Mouse (Mus musculus): ENCODE results near the gene Tmem106c. TPM values are rescaled to one million over a fixed set of nuclear protein-coding genes. Genes with fewer than 3 reads are reported as not detected.

Tmem106c gene
- total RNA-seq, 4 experiments from 2014 or later: 32.2 to 37.7 (median 34.1) TPM

DNA sequence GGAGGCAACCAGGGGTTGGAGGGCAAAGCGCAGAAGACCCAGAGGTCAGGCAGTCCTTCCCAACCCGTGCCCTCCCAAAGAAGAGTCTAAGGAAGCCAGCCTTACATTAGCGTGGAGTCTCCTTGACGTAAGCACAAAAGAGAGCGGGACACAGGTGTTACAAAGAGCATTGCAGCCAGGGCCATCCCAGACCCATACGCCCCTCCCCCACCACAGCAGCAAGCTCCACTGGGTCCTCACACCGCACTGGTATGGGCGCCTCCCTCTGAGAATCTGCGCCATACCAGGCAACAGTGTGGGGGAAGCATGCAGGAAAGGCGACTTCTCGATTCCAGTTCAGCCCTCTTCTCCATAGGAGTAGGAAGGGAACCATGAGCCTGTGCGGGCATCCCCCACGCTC lies 35.5 kb downstream of the Tmem106c start:
- DNase-seq (ENCODE audit: low spot score in 2 of 2): no peak

GRCm38 (mm10) chr15:97999991-98000390 lies 36.0 kb downstream of the Tmem106c start:
- no peak for DNase-seq (ENCODE audit: low spot score in 2 of 2)

DNA sequence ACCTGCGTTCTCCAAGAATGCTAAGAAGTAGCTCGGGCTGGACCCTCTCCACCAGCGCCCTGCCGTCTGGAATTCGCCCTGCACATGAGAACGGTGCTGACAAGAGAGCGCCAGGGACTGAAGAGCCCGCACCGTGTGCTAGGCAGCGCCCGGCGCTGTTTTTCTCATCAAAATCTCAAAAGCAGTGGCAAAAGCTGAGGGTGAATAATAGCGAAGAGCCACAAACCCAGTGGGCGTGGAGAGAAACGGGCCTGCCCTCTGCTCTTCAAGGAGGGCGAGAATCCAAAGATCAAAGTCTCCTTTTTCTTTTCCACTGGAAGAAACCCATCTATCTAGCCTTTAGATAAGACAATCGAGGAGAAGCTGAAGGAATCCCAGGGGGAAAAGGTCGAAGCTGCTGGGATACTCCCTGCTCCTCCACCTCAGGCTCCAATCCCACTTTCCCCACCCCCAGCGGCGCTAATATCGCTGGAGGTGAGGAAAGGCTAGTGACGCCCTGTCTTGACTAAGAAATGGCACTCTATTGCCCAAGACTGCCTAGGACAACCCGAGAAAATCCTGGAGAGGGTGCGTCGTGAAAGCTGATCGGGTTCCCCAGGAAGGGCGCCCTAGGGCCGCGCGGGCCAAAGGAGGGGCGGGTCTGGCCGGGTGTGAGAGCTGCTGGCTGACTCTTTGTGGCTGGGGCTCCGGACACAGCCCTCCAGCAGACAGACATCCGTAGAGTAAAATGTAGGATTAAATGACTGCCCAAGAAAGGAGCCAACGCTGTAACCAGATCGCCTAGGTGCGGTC lies 37.5 kb downstream of the Tmem106c start:
- DNase-seq (ENCODE audit: low spot score in 2 of 2): no peak

- peak; percentile 14 to 49 for DNase-seq (ENCODE audit: low spot score in 2 of 2)
These were observed 38.4 kb downstream of the Tmem106c start for GRCm38 (mm10) chr15:98002113-98002990.

GRCm38 (mm10) chr15:98002991-98003821 lies 39.2 kb downstream of the Tmem106c start:
- DNase-seq (ENCODE audit: low spot score in 2 of 2): no peak

DNA sequence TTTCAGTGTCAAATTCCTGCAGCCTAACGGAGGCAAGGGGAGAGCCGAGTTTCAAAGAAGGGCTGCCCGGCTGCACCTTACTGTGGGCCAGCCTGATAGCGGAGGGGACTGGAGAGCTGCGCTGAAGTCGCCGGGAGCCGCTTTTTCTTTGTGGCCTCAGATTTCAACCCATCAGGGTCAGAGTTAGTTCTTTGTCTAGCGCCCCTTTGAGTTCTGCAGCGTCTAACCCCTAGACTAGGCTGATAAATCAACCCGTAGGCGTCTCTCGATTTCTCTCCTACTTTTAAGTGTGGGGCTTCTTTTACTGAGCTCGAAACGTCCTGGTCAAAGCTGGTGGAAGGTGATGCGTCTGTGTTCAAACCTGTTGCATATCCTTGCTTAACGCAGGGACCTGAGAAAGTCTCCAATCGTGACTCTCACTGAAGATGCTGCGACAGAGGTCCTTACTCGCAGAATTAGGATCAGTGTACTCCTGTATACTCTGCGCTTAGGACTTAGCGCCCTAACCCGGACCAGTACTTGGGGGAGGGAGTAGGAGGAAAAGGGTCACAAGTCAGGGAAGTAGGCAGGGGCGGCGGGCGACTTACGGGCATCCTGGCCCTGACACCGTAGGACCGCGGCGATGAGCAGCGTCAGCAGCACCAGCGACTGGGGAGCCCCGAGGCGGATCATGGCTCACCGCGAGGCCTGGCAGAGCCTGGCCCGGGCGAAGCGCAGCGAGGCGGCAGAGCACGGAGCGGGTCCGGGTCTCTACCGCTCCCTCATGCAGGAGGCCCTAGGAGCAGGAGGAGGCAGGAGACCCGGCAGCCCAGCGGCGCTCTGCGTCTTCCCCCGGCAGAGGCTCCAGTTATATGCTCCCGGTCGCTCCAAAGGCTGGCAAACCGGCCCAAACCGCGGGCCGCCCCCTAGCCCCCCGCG lies 40.1 kb downstream of the Tmem106c start, which contains the start of gene Col2a1:
TSS of gene Col2a1 (minus strand) at position 874 of the 918 bp plus-strand sequence.
- no peak for DNase-seq (ENCODE audit: low spot score in 2 of 2)

GRCm38 (mm10) chr15:98004740-98005159 lies 40.8 kb downstream of the Tmem106c start:
- no peak for DNase-seq (ENCODE audit: low spot score in 2 of 2)

DNA sequence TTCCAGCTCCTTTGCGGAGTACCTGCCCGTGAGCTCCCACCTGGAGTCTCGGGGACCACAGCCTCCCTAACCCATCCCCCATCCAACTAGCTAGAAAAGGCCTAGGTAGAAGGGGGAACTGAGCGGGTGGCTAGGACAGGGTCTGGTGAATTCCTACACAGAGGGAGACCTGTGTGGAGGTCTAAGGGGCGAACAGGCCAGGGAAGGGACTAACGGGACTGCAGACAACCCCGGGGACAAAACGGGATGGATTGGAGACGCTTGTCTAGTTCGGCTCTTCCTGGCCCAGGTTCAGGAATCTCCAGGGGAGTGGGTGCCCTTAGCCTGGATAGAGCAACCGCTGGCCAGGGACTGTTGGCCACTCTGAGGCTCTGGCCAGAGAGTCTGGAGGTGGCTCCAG lies 41.2 kb downstream of the Tmem106c start:
- no peak for DNase-seq (ENCODE audit: low spot score in 2 of 2)

- DNase-seq (ENCODE audit: low spot score in 2 of 2): no peak
These were observed 48.8 kb downstream of the Tmem106c start for GRCm38 (mm10) chr15:98012810-98013209.

DNA sequence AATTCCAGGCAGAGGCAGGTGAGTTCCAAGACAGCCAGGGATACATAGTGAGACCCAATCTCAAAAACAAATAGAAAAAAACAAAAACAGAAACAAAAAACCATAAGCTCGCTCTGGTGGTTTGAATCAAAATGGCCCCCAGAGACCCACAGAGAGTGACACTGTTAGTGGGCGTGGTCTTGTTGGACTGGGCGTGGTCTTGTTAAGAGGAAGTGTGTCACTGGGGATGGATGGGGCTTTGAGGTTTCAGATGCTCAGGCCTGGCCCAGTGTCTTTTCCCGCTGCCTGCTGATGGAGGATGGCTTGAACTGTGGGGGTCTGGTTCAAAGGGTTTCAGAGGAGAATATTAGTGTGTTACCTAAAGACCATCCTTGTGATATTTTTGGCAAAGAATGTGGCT lies 53.9 kb downstream of the Tmem106c start:
- DNase-seq (ENCODE audit: low spot score in 2 of 2): no peak

- no peak for DNase-seq (ENCODE audit: low spot score in 2 of 2)
These were observed 55.0 kb downstream of the Tmem106c start for GRCm38 (mm10) chr15:98019047-98019446.

Other genes with a start within 250 kb of the Tmem106c start
- gene Endou, start 232.9 kb upstream of the Tmem106c start, total RNA-seq (2022): 1 to 10 TPM in 3 of 4 experiments, under 1 TPM in 1; 0.94 to 5.3 (median 3.3) TPM
- gene Rapgef3, start 196.2 kb upstream of the Tmem106c start, total RNA-seq (2022): 10 to 100 TPM; 38.3 to 61.9 (median 47.0) TPM
- gene Slc48a1, start 185.7 kb upstream of the Tmem106c start, total RNA-seq (2022): 100 to 1,000 TPM; 149 to 181 (median 177) TPM
- 10 to 100 TPM; 27.7 to 34.7 (median 32.9) TPM for gene Hdac7, start 119.7 kb upstream of the Tmem106c start, total RNA-seq (2022)
- 1 to 10 TPM in 1 of 4 experiments, under 1 TPM in 3; 0.36 to 1.4 (median 0.64) TPM for gene Vdr, start 53.6 kb upstream of the Tmem106c start, total RNA-seq (2022)
- gene Col2a1, start 40.5 kb downstream of the Tmem106c start, total RNA-seq (2022): 1 to 10 TPM; 1.3 to 2.2 (median 1.6) TPM
- 100 to 1,000 TPM; 407 to 459 (median 428) TPM for gene Pfkm, start 128.4 kb downstream of the Tmem106c start, total RNA-seq (2022)
- gene Senp1, start 129.5 kb downstream of the Tmem106c start, total RNA-seq (2022): 10 to 100 TPM; 13.2 to 15.3 (median 13.9) TPM
- gene Asb8, start 201.4 kb downstream of the Tmem106c start, total RNA-seq (2022): 10 to 100 TPM; 50.8 to 53.6 (median 51.9) TPM
- 10 to 100 TPM; 16.5 to 18.5 (median 18.2) TPM for gene Ccdc184, start 203.0 kb downstream of the Tmem106c start, total RNA-seq (2022)
- gene Olfr288, start 231.3 kb downstream of the Tmem106c start, total RNA-seq (2022): under 1 TPM in 1 of 4 experiments, not detected in 3; 0.37 TPM

Data from left cerebral cortex, adult 8-10 months (tissue).